Mouse (Mus musculus): Measurements from ENCODE around the gene Pygm. TPM values are rescaled to one million over a fixed set of nuclear protein-coding genes. Genes with fewer than 3 reads are reported as not detected.

The Pygm gene
- not detected in 2 replicates for polyA plus RNA-seq (2012; ENCODE audit: insufficient read depth, insufficient read length, low replicate concordance, missing spikeins)

- WGBS = 28% methylated on average over 7 of the region's 7 CpGs
- no peak for TF ChIP-seq CTCF (IDR thresholded peaks at IDR 0.05; ENCODE audit: insufficient read depth, low read depth, low read length)
- TF ChIP-seq POLR2A (IDR thresholded peaks at IDR 0.05; ENCODE audit: insufficient read depth, low read depth, low read length) = no peak
- Histone ChIP-seq H3K4me3 (ENCODE audit: insufficient read depth, low read depth, low read length) (peak within 1 kb of the TSS; percentile 8; the same call in 1 of the 2 replicates), H3K4me1 (ENCODE audit: control insufficient read depth, insufficient read depth, low read length) (peaks cover 24% of the 10 kb centered on the region), H3K27ac (ENCODE audit: insufficient read depth, low read depth, low read length) (peak within 1 kb of the TSS; percentile 61)
These were observed at the start of gene Pygm for GRCm38 (mm10) chr19:6384128-6384527. Pygm (plus strand) TSS chr19:6384399.

- TF ChIP-seq POLR2A (IDR thresholded peaks at IDR 0.05; ENCODE audit: insufficient read depth, low read depth, low read length) = peak; percentile 36; the same call in 1 of the 2 replicates
- TF ChIP-seq CTCF (IDR thresholded peaks at IDR 0.05; ENCODE audit: insufficient read depth, low read depth, low read length) = no peak
These were observed 49.3 kb upstream of the Pygm start, which contains the start of gene Men1 for GRCm38 (mm10) chr19:6334673-6335457. Men1 (plus strand) TSS chr19:6334979.

GRCm38 (mm10) chr19:6335458-6335827, 48.8 kb upstream of the Pygm start:
- under 1% methylated on average over 25 of the region's 25 CpGs for WGBS
- peak overlapping the region; percentile 1; the same call in 1 of the 2 replicates for H3K27ac ChIP-seq (ENCODE audit: insufficient read depth, low read depth, low read length)

More at GRCm38 (mm10) chr19:6334673-6335457, 49.3 kb upstream of the Pygm start, which contains the start of gene Men1:
- WGBS = under 1% methylated on average over 43 of the region's 43 CpGs
- Histone ChIP-seq H3K4me1 (ENCODE audit: control insufficient read depth, insufficient read depth, low read length) (peaks cover 26% of the 10 kb centered on the region), H3K27ac (ENCODE audit: insufficient read depth, low read depth, low read length) (peak within 1 kb of the TSS; percentile 49), H3K4me3 (ENCODE audit: insufficient read depth, low read depth, low read length) (peak within 1 kb of the TSS; percentile 78)

GRCm38 (mm10) chr19:6336920-6337319, 47.3 kb upstream of the Pygm start:
- 95% methylated on average over 10 of the region's 10 CpGs for WGBS
- Histone ChIP-seq H3K4me3 (ENCODE audit: insufficient read depth, low read depth, low read length) (no peak overlapping the region), H3K27ac (ENCODE audit: insufficient read depth, low read depth, low read length) (no peak overlapping the region), H3K4me1 (ENCODE audit: control insufficient read depth, insufficient read depth, low read length) (peaks cover 34% of the 10 kb centered on the region)
- TF ChIP-seq CTCF (IDR thresholded peaks at IDR 0.05; ENCODE audit: insufficient read depth, low read depth, low read length) (no peak), POLR2A (IDR thresholded peaks at IDR 0.05; ENCODE audit: insufficient read depth, low read depth, low read length) (no peak)

More at GRCm38 (mm10) chr19:6335458-6335827, 48.8 kb upstream of the Pygm start:
- no peak for TF ChIP-seq CTCF (IDR thresholded peaks at IDR 0.05; ENCODE audit: insufficient read depth, low read depth, low read length)
- TF ChIP-seq POLR2A (IDR thresholded peaks at IDR 0.05; ENCODE audit: insufficient read depth, low read depth, low read length) = no peak
- H3K4me3 ChIP-seq (ENCODE audit: insufficient read depth, low read depth, low read length) = peak overlapping the region; percentile 78
- H3K4me1 ChIP-seq (ENCODE audit: control insufficient read depth, insufficient read depth, low read length) = peaks cover 27% of the 10 kb centered on the region

DNA sequence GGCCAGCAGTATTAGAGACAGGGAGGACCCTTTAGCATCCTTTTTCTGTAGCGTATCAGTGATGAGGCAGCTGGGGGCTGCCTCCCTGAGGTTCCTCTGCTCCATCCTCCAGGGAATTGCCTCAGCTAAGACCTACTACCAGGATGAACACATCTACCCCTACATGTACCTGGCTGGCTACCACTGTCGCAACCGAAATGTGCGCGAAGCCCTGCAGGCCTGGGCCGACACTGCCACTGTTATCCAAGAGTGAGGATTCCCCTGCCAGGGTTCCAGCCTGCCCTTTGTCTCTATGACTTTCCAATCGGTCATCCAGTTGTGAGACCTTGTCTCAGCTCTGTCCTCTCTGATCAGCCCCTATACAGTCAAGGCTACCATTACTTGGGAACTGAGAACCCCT, 46.0 kb upstream of the Pygm start:
- no peak for TF ChIP-seq POLR2A (IDR thresholded peaks at IDR 0.05; ENCODE audit: insufficient read depth, low read depth, low read length)
- no peak for TF ChIP-seq CTCF (IDR thresholded peaks at IDR 0.05; ENCODE audit: insufficient read depth, low read depth, low read length)
- no peak overlapping the region for H3K4me3 ChIP-seq (ENCODE audit: insufficient read depth, low read depth, low read length)
- no peak overlapping the region for H3K27ac ChIP-seq (ENCODE audit: insufficient read depth, low read depth, low read length)
- peaks cover 40% of the 10 kb centered on the region for H3K4me1 ChIP-seq (ENCODE audit: control insufficient read depth, insufficient read depth, low read length)
- WGBS = 92% methylated on average over 7 of the region's 7 CpGs

DNA sequence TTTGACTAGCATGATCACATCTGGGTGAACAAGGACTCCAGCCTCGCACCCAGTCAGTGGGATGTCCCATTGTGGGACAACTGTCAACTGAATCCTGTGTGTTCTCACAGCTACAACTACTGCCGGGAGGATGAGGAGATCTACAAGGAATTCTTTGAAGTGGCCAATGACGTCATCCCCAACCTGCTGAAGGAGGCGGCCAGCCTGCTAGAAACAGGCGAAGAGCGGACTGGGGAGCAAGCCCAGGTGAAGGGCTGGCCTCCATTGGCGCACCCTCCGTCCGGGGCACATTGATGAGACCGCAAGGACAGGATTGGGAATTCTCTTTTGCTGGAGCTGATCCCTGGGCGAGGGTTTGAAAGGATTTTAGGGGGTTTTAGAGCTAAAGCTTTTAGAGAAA, 45.5 kb upstream of the Pygm start:
- 90% methylated on average over 11 of the region's 11 CpGs for WGBS
- Histone ChIP-seq H3K4me1 (ENCODE audit: control insufficient read depth, insufficient read depth, low read length) (peaks cover 43% of the 10 kb centered on the region), H3K27ac (ENCODE audit: insufficient read depth, low read depth, low read length) (no peak overlapping the region), H3K4me3 (ENCODE audit: insufficient read depth, low read depth, low read length) (no peak overlapping the region)
- no peak for TF ChIP-seq CTCF (IDR thresholded peaks at IDR 0.05; ENCODE audit: insufficient read depth, low read depth, low read length)
- no peak for TF ChIP-seq POLR2A (IDR thresholded peaks at IDR 0.05; ENCODE audit: insufficient read depth, low read depth, low read length)

DNA sequence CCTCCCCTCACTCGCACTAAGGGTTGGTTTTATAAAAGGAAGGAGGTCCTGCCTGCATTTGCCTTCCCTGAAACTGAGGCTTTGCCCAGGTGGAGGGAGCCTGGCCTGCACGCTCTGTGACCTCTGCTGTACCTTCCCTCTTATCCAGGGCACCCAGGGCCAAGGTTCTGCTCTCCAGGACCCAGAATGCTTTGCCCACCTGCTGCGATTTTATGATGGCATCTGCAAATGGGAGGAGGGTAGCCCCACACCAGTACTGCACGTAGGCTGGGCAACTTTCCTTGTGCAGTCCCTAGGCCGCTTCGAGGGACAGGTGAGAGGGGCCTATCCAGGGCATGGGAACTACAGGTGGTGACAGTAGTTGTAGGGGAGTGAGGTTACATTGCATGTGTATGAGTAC, 45.0 kb upstream of the Pygm start:
- Histone ChIP-seq H3K4me1 (ENCODE audit: control insufficient read depth, insufficient read depth, low read length) (peaks cover 42% of the 10 kb centered on the region), H3K4me3 (ENCODE audit: insufficient read depth, low read depth, low read length) (no peak overlapping the region), H3K27ac (ENCODE audit: insufficient read depth, low read depth, low read length) (no peak overlapping the region)
- TF ChIP-seq POLR2A (IDR thresholded peaks at IDR 0.05; ENCODE audit: insufficient read depth, low read depth, low read length) (no peak), CTCF (IDR thresholded peaks at IDR 0.05; ENCODE audit: insufficient read depth, low read depth, low read length) (no peak)
- 96% methylated on average over 6 of the region's 6 CpGs for WGBS

DNA sequence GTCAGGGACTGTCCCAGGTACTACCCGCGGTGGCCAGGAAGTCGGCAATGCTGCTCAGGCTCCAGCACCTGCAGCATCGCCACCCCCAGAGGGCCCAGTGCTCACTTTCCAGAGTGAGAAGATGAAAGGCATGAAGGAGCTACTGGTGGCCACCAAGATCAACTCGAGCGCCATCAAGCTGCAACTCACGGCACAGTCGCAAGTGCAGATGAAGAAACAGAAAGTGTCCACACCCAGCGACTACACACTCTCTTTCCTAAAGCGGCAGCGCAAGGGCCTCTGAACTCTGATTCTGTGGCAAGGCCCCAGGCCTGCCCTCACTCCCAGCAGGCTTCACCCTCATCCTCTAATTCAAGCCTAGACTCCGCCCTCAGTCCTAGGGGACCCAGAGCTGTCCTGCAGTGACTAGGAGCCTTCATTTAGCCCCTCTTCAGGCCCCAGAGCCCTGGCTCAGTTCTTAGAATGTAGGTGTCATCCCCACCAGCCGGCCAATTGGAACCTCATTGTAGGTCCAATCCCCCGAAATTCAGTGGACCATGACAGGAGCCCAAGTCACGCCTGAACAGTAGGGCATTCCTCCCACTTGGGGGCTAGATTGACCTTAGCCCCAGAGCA, 44.2 kb upstream of the Pygm start:
- Histone ChIP-seq H3K4me3 (ENCODE audit: insufficient read depth, low read depth, low read length) (no peak overlapping the region), H3K27ac (ENCODE audit: insufficient read depth, low read depth, low read length) (peak overlapping the region; percentile 50; the same call in 1 of the 2 replicates), H3K4me1 (ENCODE audit: control insufficient read depth, insufficient read depth, low read length) (peaks cover 39% of the 10 kb centered on the region)
- WGBS = 70% methylated on average over 15 of the region's 15 CpGs
- TF ChIP-seq POLR2A (IDR thresholded peaks at IDR 0.05; ENCODE audit: insufficient read depth, low read depth, low read length) = no peak
- no peak for TF ChIP-seq CTCF (IDR thresholded peaks at IDR 0.05; ENCODE audit: insufficient read depth, low read depth, low read length)

Measured in olfactory bulb, adult 2 months (tissue).